Mouse (Mus musculus): ENCODE data around the gene Ehd3. TPM values are rescaled to one million over a fixed set of nuclear protein-coding genes. Genes with fewer than 3 reads are reported as not detected.

Ehd3 gene
- total RNA-seq, 2 experiments from 2014 or later: 0.27 to 0.37 TPM

DNA sequence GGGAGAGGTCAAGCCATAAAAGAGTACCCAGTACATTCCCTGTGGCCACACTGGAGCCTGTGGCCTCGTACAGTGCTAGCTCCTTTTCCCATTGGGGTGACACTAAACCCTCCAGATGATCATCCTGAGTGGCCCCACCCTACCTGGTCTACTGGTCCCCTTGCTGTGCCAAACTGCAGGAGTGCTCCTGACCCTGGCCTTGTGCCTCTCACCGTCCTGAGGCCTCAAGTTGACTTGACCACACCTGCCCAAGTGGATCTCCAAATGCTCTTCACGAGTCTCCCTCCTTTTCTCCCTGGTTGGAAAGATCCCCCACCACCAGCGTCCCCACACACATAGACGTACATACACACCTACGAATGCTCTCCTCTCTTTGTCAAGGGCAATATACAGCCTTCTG lies 76.4 kb downstream of the Ehd3 start:
- no peak for ATAC-seq (replicated peaks; ENCODE audit: poor library complexity)

DNA sequence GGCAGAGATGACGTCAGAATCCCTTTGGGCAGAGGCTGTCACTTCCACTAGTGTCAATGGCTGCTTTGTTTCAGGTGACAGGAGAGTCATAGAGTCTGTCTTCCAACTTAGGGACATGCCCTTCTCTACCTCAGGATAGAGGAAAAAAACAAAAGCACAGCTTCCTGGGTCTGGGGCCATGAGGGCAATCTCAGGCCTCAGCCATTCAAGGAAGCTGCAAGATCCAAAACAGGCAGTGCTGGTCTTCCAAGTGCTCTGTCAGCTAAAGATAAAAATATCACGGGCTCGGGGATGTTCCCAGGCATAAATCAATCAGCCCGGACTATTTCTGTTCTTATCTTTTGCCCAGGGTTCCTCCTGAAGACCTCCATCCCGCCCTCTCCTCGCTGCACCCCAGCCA lies 77.4 kb downstream of the Ehd3 start:
- no peak for ATAC-seq (replicated peaks; ENCODE audit: poor library complexity)

Other genes with a start within 250 kb of the Ehd3 start
- 0.20 TPM in 1 of 2 replicates, not detected in the other for gene Galnt14, start 93.7 kb upstream of the Ehd3 start, total RNA-seq (2015)
- gene Galnt14, start 93.7 kb upstream of the Ehd3 start, total RNA-seq (2017): not detected in 2 replicates
- 23.1 and 32.0 TPM in 2 replicates for gene Xdh, start 146.1 kb downstream of the Ehd3 start, total RNA-seq (2015)
- 24.5 and 29.0 TPM in 2 replicates for gene Xdh, start 146.1 kb downstream of the Ehd3 start, total RNA-seq (2017)
- not detected in 2 replicates for gene Srd5a2, start 243.8 kb downstream of the Ehd3 start, total RNA-seq (2015)
- not detected in 2 replicates for gene Srd5a2, start 243.8 kb downstream of the Ehd3 start, total RNA-seq (2017)